Mouse (Mus musculus): ENCODE results near the gene Loxl3.
A peak's percentile ranks its signal among the peaks of the same experiment; 100 is the strongest.

The Loxl3 gene

GRCm38 (mm10) chr6:83086121-83087035 lies 52.4 kb downstream of the Loxl3 start, which contains the start of gene Lbx2:
Lbx2 (plus strand) TSS chr6:83086367.
- DNase-seq (ENCODE audit: low read depth, low spot score): no peak

GRCm38 (mm10) chr6:83087205-83087925 lies 53.4 kb downstream of the Loxl3 start:
- DNase-seq (ENCODE audit: low read depth, low spot score): no peak

DNA sequence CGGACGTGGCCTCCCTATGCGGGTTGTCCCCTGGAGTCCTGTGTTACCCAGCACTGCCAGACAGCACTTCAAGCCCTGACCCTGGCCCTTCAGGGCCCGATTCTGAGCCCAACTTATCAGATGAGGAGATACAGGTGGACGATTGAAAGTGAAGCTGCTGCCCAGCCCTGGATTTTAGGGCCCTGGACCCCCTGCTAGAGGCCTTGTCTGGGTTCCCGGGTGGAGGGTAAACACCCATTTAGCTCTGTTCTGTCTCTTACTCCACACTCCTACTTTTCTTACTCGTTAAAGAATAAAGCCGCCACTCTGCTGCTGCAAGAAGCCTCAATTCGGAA lies 53.9 kb downstream of the Loxl3 start:
- no peak for DNase-seq (ENCODE audit: low read depth, low spot score)

DNA sequence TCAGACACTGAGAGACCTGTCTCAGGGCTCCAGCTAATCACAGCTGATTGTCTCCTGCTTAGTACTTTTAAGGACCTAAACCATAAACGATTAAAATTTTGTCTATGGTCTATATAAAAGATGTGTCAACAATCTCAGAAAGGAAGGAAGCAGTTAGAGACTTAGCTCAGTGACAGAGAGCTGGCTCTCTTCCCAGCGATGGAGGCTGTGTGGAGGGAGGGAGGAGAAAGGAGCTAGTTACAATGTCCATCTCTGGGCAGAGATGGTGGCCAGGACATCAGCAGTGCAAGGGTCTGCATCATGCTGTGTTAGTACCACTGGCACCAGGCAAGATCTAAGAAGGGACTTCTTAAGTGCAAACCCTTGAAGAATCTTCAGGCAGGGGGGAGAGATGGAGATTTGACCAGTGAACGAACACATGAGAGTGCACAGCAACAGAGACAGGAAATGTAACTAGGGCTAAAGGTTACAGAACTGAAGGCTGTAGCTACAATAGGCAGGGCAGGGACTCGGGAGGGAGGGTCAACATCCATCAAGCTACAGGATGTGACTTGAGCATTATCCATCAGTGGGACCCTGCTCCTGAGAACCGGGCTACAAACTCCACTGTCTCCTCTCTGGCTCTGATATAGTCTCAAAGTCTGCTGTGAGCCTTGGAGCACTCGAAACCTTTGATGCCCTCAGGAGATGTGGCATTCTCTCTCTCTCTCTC lies 58.6 kb downstream of the Loxl3 start:
- no peak for DNase-seq (ENCODE audit: low read depth, low spot score)

DNA sequence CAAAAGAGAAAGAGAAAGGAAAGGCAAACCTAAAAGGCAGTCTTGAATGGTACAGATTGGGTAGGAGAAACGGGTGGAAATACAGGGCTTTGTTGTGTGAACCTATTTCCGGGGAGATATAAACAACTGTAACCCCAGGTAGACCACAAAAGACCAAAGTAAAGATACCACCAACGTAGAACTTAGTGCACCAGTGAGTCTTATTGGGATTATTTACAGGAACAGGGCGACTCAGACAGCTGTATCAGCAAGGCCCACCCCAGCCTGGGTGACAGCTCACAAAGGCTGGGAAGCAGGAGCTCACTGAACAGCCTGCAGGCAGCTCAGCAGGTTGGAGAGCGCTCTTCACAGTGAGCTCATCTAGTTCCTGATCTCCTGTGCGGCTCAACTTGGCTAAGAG lies 62.0 kb downstream of the Loxl3 start:
- DNase-seq (ENCODE audit: low read depth, low spot score): no peak

GRCm38 (mm10) chr6:83098411-83098810 lies 64.4 kb downstream of the Loxl3 start:
- DNase-seq (ENCODE audit: low read depth, low spot score): no peak

DNA sequence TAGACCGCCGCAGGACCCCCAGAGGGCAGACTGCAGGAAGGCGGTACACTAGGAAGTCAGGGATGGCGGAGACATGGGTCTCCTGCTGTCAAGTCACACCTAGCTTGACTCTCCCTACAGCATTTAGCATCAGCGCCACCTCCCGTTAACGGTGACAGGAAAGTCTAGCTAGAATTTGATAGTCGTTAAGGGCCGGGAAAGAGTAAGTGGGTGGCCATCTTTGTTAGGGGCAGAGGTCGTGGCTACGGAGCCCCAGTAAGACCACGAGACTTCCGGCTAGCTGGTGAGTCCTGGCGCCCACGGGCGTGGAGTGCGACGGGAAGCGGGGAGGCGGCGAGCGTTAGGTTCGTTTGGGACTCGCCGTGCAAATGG lies 67.3 kb downstream of the Loxl3 start, which contains the start of the genes Ccdc142 and Gm42688:
Gene Ccdc142, plus strand, starts transcription at position 286 of the 372 bp plus-strand sequence.
Gene Gm42688, plus strand, starts transcription at position 302 of the 372 bp plus-strand sequence.
- DNase-seq (ENCODE audit: low read depth, low spot score): peak; percentile 79

- peak; percentile 72 for DNase-seq (ENCODE audit: low read depth, low spot score)
Observed at GRCm38 (mm10) chr6:83101688-83102556, 67.9 kb downstream of the Loxl3 start.
